Comparison of ENCODE assay signal across 15 mouse cellular contexts in the genomic region with DNA sequence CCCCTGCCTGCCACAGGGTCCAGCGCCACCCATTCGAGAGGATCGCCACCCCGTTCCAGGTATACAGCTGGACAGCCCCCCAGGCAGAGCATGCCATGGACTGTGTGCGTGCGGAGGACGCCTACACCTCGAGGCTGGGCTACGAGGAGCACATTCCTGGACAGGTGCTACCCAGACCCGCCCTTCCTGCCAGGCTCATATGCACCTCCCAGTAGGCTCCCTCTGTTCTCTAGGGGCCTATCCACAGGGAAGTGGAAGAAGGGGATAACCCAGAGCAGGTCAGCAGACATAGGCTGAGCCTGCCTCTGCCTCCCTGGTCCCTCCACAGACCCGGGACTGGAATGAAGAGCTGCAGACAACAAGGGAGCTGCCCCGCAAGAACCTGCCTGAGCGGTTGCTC.
"Had no signal": no experiment of that assay in that cellular context is flagged by ENCODE, and none has a peak within 500 bp of the region (broad histone marks: within the 10 kb centered on the region; RNA-seq: fewer than 3 reads in every experiment).

No protein-coding gene starts in this region.

- H3K27ac ChIP-seq: kidney, embryonic 15.5 days; layer of hippocampus, adult 2 months; limb, embryonic 10.5 days; limb, embryonic 13.5 days; liver, embryonic 12.5 days; liver, embryonic 15.5 days; lung, embryonic 15.5 days had no signal

- DNase-seq: layer of hippocampus, adult 9-11 months; liver; lung, adult 18-20 months; lung, postnatal 14 days; lung, postnatal 4 days; midbrain, embryonic 14.5 days; thymus, postnatal 25 days had no signal

- H3K4me1 ChIP-seq: kidney, embryonic 15.5 days; limb, embryonic 10.5 days; limb, embryonic 13.5 days; liver, embryonic 15.5 days; lung, embryonic 15.5 days had no signal

- H3K27me3 ChIP-seq: kidney, embryonic 15.5 days; limb, embryonic 13.5 days; liver, embryonic 12.5 days; liver, embryonic 15.5 days; lung, embryonic 15.5 days had no signal

- H3K9ac ChIP-seq: kidney, embryonic 15.5 days; limb, embryonic 13.5 days; liver, embryonic 12.5 days; liver, embryonic 15.5 days; lung, embryonic 15.5 days had no signal

- H3K9me3 ChIP-seq: kidney, embryonic 15.5 days; limb, embryonic 10.5 days; liver, embryonic 15.5 days; lung, embryonic 15.5 days had no signal

- ATAC-seq: liver, embryonic 12.5 days had no signal

- H3K4me3 ChIP-seq: kidney, embryonic 15.5 days; layer of hippocampus, adult 2 months; limb, embryonic 10.5 days; limb, embryonic 13.5 days; liver, embryonic 12.5 days; liver, embryonic 15.5 days; lung, embryonic 15.5 days had no signal

- H3K4me2 ChIP-seq: kidney, embryonic 15.5 days; limb, embryonic 13.5 days; liver, embryonic 12.5 days; liver, embryonic 15.5 days; lung, embryonic 15.5 days; midbrain, embryonic 11.5 days had no signal
